Mouse (Mus musculus) liver, postnatal 0 days (tissue): ENCODE measurements at regions not wholly inside any gene's neighbourhood (a gene's known extent, or its start where the extent isn't known, plus 50 kb on each side); places are given as distances from the start of the nearest gene placed in this dataset.

Experiments
- CTCF ChIP-seq: sonication (generic); IDR thresholded peaks from 2 replicates; pipeline ENCODE4 v1.5.1; 2016; ENCODE audit warnings: antibody characterized with exemption, low read depth
- EP300 ChIP-seq: IDR thresholded peaks from 2 replicates; pipeline ENCODE4 v1.6.1; 2016; ENCODE audit warnings: antibody characterized with exemption, low read depth, mild to moderate bottlenecking

- TF ChIP-seq CTCF (no peak), EP300 (no peak)
These were observed 147.4 kb downstream of the Chic2 start for GRCm38 (mm10) chr5:74897133-74897532.
